Mouse (Mus musculus) urinary bladder, postnatal 14 days (tissue): Measurements from ENCODE around the gene Man1c1.
A peak's percentile ranks its signal among the peaks of the same experiment; 100 is the strongest.

Source experiments
- DNase-seq: peaks from one replicate; pipeline ENCODE4 v3.0.0; 2021; ENCODE audit warnings: low spot score

Gene Man1c1

DNA sequence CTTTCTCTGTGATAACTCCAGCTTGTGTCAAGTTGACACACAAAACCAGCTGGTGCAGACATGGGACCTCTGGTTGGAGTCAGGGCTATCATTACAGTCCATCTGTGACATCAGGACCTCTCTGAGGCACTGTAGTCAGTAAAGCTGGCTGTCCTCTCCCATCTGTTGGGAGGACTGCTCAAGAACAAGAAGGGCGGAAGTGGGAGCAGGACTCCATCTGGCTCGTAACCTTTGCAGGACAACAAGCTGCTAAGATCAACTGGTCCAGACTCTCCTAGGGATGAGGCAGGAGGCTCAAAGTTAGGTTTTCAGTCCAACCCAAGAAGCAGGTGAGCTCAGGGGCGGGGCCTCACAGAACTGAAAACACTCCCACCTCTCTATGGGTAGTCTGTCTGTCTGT is 29.1 kb downstream of the Man1c1 start:
- no peak for DNase-seq

DNA sequence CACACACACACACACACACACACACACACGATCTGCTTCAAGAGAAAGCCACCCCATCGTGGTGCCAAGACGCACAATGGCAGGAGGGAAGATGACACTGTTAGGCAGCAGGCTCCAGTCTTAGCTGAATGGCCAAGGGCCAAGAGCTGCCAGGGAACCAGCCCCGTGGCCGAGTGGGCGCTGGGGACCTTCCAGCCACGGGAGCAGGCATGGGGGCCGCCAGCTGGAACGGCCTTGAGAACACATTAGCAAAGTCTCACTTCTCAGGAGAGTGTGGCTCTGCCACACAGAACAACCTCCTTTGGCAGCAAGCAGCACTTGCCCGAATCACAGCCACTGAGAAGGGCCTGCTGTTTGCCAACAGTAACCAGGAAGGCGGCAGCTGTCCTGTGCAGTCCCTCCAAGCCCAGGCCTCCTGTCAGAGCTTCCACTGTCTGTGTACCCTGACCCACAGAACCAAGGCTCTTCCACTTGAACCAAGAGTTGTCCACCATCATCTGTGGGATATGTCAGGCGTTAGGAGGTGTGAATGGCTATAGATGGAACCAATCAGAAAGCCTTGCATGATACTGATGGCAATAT is 30.1 kb downstream of the Man1c1 start:
- DNase-seq, result no peak

DNA sequence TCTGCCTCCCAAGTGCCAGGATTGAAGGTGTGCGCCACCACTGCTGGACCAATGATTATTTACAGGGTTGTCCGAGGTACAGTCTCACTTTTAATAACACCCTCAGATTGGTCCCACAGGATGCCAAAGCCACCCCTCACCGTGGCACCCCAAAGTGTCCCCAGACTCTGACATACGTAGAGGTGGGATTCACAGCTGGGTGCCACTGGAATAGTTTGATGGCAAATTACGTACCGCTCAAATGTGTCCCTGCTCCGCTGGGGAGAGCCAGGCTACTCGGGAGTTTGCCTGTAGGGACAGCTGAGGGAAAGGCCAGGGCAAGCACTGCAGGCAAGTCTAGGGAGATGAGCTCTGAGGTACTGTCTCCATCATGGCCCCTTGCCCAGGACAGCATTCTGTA is 30.9 kb downstream of the Man1c1 start:
- DNase-seq, result no peak

DNA sequence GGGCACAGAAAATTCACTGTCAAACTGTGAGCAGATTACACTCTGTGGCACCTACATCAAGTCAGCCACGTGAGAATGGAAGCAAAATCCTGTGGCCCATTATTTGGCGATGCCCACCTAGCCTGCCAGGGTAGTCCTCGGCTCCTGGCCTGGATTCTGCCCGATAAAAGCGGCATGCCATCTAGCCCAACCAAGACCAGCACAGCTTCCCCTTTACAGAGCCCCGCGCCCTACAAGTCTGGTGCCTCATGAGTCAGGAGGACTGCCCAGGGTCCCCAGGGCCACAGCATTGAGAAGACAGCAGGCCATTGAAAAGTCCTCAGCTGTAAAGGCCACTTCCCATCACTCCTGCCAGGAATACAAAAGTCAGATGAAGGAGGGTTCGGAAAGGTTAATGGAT is 31.8 kb downstream of the Man1c1 start:
- DNase-seq, result no peak

DNA sequence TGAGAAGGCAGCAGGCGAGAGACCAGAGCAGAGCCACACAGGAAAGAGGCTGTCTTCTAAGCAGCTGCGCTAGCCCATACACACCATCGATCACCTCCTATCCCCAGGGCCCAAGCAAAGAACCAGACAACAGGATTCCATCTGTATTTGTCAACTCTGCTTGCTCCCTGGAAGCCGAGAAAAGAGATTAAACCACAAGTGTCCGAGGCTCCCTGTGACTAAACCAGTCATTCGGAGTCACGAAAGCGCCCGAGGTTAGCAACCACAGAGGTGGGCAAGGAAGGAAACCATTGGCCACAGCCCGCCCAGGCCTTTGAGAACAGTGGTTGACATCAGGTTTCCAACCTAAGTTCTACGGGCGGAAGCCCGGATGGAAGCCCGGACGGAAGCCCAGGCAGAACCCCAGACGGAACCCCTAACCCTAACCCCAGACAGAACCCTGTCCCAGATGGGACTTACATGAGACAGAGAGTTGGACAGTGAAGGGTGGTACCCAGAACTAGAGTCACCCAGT is 32.4 kb downstream of the Man1c1 start:
- DNase-seq, result no peak

DNA sequence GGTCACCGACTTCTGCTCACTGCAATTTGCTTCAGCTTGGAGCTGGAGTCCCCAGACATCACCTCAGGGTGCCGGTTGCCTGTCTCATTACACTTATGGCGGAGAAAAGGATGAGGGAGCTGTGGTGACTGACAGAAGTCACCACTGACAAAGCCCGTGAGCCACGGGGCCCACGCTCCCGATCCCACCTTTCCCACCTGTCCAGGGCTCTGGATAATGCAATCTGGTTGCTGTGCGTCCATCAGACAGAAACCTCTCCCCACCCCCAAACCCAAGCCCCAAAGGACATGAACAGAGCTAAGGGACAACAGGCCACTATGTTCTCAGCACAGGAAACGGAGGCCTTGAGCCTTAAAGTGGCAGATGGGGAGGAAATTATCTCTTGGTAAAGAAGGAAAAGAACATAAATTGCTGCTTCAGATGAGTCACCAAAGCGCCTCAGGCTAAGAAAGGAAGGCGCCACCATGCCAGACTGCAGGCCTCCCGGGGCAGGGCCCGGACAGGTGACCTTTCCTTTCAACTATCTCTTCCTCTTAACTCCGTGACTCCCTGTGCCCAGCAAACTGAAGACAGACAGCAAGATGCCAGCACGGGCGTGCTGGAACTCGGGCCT is 34.2 kb downstream of the Man1c1 start:
- DNase-seq, result peak; percentile 64

DNA sequence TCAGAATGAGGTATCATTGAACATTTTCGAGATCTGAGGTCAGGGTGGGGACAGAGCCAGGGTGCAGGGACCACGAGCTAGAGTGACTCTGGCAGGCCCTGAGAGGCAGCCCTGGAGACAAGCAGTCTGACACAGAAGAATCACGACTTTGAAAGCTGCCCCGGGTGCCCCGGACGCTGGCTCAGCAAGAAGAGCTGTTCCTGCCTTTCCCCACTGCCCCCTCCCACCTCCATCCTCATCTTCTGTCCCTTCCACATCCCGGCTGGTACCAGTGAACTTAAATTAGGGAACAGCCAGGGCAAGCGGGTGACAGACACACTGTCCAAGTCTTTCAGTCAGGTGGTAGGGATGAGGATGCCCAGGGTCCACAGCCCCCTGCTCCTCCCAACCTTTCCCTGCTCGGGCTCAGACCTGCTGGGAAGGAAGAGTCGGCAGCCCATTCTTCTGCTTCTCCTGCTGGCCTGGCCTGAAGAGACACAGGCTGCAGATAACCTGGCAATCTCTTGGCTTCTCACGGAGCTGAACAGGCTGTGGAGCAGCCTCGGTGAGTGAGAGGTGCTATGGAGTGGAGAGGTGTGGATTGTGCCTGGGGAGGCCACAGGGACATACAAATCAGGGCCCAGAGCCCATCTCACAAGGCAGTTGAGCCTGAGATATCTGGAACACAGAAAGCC is 35.6 kb downstream of the Man1c1 start:
- DNase-seq, result no peak

DNA sequence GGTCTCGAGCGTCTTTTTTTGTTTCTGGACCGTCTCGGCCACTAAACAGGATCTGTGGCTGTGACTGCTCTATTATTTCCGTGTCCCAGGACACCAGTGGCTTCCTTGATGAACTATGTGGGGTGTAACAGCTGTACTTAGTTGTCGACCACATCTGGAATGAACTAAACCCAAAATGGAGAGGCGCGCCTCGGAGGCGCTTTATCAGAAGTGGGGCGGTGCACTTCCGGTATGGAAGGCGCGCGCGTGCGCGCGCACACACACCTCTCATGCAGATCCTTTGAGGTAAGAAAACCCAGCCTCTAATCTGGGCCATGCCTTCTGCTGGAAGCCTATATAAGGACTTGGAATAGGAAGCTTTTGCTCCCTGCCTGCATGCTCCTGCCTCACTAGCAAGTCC is 37.7 kb downstream of the Man1c1 start:
- no peak for DNase-seq

DNA sequence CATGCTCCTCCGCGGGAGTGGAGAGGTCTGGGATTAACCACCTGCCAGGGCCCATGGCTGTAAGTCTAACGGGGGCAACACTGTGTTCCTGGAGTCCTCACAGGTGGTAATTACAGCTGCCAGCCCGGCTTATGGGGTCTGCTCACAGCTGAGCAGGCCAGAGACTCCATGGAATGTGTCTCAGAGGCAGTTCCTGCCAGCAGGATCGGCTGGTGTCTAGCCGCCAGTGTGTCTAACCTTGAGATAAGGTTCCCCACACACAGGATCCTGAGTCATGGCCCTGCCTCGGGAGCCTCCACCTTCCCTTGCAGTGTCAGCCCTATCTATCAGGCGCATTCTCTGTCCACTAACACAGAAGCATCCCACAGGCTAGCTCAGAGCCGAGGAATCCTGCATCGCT is 41.0 kb downstream of the Man1c1 start:
- DNase-seq, result peak; percentile 28

DNA sequence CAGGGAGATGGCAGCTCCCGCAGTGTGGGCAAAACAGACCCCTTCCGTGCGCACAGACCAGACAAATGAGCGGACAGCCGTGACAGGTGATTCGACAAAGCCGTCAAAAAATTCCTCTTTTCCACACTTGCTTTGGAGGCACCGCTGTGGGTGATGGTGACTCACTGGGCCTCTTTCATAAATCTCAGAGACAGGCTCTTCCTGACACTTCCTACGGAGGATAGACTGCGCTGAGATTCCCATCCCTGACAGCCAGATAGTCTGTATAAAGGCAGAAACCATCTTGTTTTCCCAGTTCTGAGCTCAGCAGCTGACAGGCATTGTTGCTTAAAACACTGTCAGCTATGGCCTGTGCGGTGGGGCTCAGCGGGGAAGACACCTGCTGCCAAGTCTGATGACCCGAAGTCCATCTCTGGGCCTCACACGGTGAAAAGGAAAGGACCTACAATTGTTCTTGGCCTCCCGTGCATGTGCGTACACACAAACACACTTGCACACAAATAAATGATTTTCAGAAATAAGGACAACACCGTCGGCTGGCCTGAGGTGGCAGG is 43.4 kb downstream of the Man1c1 start:
- no peak for DNase-seq

DNA sequence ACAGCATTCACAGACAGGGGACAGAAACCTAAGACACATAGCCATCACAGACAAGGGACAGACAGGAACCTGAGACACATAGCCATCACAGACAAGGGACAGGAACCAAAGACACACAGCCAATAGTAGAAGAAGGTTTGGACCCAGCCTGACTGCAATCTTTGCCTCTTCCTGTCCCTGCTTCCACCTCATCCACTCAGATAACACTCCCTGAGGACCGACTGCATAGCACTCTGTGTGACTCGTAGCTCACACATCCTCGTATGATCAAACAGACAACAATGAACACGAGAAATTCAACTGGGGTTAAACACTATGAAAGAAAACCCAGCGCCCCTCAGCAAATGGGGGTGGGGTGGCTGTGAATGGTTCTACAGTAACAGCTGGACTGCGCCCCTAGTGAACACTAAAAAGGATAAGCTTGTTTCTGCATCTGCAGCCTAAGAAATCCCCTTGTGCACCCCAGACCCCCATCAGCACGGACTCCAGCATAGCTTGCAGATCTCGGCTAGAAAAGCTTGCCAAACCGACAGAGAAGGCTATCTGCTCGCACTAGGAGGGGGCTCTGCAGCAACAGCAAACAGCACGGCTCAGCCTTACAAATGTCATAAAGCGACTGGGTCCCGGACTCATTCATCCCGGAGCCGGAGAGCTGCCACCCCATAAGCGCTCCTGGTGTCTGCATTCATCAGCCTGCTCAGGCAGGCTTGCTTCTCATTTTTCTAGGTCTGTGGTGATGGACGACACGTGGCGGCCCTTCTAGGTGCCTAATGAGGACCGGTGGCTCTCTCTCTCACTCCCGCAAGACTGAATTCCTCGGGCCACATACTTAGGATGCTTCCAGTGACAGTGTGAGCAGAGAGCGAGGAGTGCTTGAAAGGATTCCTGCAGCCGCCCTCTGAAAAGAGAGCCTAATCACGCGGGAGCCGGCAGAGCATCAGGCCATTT is 44.5 kb downstream of the Man1c1 start:
- no peak for DNase-seq

DNA sequence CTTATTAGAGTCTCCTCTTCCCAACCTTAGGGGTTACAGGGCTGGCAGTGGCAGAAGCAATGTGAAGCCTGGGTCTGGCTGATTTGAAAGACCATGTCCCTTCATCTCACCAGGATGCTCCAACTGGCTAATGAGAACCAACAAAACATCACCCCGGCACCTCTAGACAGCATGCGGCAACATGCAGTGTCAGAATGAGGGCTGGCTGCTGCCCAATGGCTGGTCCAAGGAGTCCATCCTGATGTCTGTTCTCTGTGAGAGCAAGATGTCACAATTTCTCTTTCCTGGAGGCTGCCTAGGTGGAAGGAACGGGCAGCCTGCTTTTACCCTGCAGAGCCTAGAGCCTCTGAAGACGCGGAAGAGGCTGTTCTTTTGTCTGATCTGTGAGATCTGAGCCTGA is 46.6 kb downstream of the Man1c1 start:
- no peak for DNase-seq

DNA sequence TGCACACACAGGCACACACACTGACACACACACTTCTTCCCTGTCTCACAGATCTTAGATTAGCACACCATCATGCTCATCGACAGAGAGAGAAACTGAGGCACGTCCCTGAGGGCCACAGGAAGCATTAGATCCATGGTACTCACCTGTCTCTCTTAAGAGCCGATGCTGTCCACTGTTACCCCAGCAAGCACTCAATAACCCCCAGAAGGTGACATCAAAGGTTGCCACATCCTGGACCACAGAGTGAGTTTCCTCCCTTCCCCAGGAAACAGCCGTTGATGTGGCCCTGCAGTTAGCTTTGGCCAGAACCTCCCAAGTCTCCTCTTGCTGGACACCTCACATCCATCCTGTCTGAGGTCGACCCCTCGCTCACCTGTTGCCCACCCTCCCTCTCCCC is 49.7 kb downstream of the Man1c1 start:
- DNase-seq, result no peak

DNA sequence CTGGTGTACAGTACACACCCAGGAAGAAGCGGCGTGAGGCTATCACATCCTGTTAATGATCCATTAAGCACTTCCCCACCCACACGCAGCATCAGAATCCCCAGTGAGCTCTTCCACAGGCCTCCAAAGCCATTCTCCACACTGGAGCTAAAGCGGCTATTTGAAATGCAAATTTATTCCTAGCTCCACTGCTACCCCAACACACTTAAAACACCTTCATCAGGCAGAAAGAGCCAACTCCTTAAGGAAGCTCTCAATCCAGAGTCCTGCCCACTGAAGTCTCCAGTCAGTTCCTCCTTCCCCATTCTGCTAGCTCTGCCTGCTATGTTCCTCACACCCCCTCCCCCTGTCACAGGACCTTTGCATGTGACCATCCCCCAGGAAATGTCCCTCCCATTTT is 51.4 kb downstream of the Man1c1 start:
- no peak for DNase-seq

DNA sequence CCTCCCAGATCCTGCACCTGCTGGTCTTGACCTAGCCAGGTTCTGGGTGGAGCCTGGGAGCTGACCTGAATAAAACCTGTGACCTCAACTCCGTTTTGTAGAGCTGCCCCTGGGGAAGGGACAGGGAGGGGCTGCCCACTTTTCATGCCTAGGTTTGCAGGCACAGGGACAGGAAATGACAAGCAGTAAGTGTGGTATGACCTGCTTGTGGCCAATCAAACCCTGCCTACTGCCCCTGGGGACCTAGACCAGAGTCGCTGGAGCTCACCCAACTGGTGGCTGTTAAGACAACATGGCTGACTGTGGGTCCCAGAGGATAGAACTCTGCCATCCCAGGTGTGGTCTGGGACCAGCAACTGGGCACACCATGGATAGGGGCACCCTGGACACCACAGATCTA is 51.9 kb downstream of the Man1c1 start:
- no peak for DNase-seq

DNA sequence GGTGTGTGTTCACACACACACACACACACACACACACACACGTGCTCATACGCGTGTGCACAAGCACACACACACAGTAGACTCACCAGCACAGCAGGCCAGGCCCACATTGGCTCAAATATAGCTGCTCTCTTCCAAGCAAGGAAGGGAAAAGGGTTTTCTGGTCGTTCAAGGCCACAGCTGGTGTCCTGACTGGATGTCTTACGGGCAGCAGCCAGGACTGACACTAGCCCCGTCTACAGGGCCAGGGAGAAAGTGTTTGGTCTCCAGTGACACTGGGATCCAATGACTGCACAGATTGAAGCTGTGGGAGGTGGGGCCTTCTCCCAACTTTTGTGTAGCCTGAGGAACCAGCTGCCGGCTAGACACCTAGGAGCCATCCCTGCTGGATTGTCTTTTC is 52.7 kb downstream of the Man1c1 start:
- no peak for DNase-seq

DNA sequence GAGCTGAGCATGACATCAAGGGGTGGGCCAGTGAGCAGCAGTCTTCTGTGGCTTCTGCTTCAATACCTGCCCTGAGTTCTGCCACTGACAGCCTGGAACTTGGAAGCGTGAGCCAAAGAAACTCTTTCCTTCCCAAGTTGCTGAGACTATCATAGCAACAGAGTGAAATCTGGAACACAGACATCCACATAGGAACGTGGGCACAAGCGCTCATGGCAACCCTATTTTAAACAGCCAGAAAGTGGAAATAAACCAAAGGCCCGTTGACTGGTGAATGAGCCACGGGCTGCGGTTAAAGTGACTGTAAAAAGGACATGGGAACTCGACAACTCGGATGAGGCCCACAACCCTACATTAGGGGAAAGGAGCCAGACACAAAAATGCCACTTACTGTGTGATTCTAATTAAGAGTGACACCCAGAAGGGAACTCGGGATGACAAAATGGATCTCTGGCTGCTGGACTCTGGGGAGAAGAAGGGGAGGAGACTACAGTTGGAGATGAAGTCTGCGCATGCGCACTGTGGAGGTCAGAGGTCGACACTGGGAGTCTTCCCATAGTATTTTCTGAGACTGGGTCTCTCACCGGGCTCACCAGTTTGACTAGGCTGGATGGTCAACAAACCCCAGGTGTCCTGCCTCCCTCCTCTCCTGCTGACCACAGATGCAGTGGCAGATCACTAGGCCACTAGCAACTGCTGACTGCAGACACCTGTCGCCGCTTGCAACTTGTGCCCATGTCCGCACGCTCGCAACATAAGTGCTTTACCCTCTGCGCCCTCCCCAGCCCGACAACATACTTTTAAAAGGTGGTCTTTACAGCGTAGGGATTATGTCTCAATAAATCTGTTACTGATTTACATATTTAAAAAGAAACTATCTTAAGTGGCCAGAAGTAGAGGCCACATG is 58.8 kb downstream of the Man1c1 start:
- no peak for DNase-seq

DNA sequence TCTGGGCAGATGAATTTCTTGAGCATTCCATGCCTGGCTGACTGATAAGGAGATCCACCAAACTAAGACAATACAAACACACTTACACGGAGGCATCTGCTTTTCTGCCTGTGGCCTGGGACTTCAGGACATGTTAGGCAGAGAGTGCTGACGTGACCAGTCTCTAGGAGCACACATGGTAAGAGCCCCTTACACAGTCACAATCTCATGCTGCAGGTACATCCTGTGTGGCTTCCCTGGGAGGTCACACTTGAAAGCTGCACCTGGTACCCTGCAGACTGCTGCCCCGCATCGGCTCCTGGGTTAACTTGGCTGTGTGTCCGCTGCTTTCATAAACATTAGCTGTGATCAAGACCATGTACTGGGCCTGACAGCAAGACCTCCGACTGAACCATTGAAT is 59.7 kb downstream of the Man1c1 start:
- DNase-seq, result no peak

DNA sequence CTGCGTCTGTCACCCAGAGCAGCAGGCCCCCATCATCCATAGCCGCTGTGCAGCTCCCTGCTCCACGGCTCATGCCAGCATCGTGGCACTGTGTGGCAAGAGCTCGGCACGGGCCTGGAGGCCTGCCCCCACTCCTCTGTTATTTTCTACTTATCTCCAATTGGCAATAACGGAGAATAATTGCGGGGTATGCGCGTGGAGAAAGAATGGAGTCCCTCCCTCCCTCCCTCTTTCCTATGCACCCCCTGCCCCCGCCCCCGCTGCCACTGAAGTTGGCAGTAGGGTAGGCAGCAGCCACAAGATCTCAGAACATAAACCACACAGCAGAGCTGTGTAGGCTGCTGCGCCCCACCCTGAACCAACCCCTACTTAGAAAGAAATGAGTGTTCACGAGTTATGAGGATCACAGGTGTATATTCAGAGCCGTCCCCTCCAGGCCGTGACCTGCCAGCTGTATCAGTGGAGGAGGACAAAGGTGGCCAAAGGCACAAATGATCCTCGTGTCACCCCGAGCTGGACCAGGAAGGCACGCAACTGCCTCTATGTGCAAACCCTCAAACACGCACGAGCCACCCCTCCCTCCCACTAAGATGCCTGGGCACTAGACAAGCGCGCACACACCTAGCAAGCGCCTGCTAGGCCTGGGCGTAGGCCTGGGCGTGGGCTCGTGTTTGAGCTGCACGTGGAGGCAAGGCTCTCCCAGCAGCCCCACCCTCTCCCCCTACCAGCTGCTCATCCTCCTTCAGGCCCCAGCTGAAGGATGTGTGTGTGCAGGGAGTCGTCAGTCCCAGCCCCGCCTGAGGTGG is 62.2 kb downstream of the Man1c1 start:
- no peak for DNase-seq

DNA sequence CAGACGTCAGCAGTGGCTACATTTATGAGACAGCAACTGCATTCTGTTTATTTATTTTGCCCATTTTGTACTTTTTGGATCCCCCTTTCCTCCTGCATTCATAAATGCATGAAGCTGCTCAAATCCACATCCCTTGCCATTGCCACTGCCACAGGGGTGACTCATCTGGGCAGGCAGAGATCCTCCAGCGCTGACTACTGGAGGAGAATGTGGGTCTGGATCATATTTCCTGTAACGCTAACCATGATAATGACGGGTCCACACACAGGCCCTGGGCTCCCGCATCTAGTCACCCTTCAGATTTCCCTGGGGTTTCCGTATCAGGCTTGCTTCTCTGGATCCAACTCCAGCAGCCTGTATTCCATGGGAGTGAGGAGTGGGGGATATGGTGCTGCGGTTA is 64.8 kb downstream of the Man1c1 start:
- no peak for DNase-seq
